Mouse (Mus musculus) right cerebral cortex, postnatal 36 days (tissue): ENCODE measurements around the gene Itgb2.
A peak's percentile ranks its signal among the peaks of the same experiment; 100 is the strongest.

Experiments used
- DNase-seq, 2 experiments: peaks; one replicate each; pipeline ENCODE4 v3.0.0; 2022; ENCODE audit warnings: low spot score in 2 of 2, mixed read lengths in 1 of 2

The Itgb2 gene

GRCm38 (mm10) chr10:77516379-77516951, 13.6 kb upstream of the Itgb2 start:
- no peak for DNase-seq

DNA sequence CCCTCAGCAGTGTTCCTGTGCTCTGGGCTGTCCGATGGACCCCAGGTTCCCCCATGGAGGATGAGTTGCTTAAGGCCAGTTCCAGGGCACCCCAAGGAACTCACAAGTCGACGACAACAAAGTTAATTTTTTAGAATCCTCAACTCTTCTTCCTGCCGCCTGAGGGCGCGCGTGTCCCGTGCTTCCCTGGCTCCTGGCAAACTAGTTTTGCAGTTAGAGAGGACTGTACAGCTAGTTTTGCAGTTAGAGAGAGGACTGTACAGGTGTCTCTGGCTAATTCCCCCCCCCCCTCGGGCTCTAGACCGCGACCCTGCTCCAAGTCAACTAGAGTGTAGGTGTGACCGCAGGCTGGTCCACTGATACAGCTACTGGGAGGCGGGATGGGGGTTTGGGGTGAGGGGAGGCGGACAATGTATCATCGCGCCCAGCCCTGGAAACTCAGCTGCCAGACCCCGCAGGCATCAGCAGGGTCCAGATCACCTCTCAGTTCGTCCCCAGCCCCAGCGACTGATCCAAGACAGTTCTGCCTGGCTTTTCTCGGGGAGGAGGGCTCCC, 12.9 kb upstream of the Itgb2 start:
- no peak for DNase-seq

- DNase-seq = no peak
Measured at GRCm38 (mm10) chr10:77517801-77518200, 12.3 kb upstream of the Itgb2 start.

DNA sequence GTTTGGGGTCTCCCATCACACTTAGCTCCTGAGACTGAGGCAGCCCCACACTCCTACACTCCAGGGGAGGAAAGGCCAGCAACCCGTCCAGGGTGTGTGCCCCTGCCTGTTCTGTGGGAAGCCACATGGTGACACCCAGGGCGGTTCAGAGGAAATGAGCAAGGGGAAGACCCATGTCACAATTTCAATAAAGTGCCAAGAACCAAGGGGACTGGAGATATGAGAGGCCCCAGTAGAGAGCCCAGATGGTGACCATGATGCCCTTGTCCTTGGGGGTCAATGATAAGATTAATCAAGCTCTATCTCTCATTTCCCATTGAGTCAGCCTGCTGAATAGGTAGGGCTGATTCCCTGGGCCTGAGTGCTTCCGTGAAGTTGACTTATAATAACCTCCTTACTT, 10.9 kb upstream of the Itgb2 start:
- no peak for DNase-seq

- DNase-seq = no peak
Measured at GRCm38 (mm10) chr10:77520497-77520896, 9.6 kb upstream of the Itgb2 start.

DNA sequence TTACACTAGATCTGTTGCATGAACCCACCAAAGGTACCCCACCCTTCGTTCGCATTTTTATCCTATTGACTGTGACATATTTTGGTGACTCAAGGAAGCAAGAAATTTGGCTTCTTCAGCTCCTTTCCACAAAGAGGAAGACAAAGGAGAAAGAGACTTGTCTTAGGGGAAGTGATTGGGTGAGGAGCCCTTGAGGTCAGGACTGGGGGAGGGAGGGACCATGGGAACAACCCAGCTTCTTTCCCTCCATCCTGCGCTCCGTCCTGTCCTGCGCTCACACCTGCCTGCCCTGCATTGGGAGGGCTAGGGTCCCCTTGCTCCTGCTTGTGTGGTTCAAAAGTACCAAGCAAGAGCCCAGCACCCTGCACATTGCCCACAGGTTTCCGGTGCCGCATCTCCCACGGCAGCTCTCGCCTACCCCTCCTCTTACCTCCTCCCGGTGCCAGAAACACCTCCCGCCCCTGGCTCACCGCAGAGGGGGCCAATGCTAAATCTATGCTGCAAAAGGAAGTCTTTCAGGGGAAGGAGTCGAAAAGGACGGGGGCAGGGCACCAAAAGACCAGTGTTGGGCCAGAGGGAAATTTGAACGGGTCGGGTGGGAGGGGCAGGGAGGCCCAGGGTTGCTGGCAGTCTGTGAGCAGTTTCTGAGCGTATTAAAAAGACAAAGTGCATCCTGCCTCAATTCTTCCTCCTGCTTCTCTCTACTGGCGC, 7.9 kb upstream of the Itgb2 start:
- DNase-seq = no peak

- DNase-seq = no peak
Measured at GRCm38 (mm10) chr10:77522746-77523145, 7.3 kb upstream of the Itgb2 start.

DNA sequence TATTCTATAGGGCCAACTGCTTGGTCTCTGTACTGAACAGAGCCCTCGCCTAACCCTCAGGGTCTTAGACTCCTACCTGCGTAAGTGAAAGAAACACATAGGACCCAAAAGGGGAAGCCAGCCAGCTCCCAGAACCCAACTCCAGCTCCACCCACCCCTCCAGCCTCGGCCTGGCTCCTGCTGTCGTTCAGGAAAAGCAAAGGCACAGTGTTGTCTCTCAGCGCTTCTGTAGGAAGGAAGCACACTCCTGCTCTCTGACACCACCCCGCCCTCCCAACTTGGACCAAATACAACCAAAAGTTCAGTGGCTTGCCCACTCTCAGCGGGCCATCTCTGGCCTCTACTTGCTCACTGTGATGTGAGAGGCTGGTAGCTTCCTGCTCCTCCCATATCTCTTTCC, 6.7 kb upstream of the Itgb2 start:
- no peak for DNase-seq

DNA sequence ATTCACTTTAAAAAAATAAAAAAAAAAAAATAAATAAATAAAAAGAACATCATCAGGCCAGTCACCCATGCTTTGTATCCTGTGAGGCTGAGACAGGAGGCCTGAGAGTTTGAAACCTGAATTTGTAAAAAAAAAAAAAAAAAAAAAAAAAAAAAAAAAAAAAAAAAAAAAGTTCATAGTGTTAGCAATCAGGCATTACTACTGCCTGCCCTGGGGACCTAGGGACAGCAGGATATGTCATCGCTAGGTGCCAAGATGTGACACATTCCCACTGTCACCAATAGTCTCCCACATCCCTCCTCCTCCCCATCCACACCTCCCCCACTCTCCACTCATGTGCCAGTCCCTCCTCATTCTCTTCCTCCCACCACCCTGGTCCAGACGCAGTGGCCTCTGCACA, 3.6 kb upstream of the Itgb2 start:
- no peak for DNase-seq

- no peak for DNase-seq
Measured at GRCm38 (mm10) chr10:77528634-77529033, 1.4 kb upstream of the Itgb2 start.

- DNase-seq = no peak
Measured at GRCm38 (mm10) chr10:77531026-77532019, 1.3 kb downstream of the Itgb2 start.

GRCm38 (mm10) chr10:77532020-77532413, 2.0 kb downstream of the Itgb2 start:
- DNase-seq = no peak

DNA sequence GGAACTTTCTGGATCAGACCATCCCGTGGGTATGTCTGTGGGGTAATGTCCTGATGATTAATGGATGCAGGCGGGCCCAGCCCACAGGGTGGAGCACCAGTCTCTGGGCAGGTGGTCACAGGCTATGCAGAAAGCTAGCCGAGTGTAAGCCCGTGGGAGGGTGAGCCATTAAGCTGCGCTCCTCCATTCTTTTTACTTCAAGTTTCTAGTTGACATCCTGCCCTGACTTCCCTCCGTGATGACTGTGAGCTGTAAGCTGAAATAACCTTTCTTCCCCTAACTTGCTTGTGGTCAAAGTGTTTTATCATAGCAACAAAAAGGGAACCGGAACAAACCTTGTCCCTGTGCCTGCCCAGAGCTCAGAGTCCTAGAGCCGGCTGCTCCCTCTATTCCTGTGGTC, 6.7 kb downstream of the Itgb2 start:
- DNase-seq = no peak

GRCm38 (mm10) chr10:77537215-77538209, 7.5 kb downstream of the Itgb2 start:
- no peak for DNase-seq

GRCm38 (mm10) chr10:77539320-77539945, 9.4 kb downstream of the Itgb2 start:
- no peak for DNase-seq

GRCm38 (mm10) chr10:77540576-77541102, 10.6 kb downstream of the Itgb2 start:
- DNase-seq = no peak

DNA sequence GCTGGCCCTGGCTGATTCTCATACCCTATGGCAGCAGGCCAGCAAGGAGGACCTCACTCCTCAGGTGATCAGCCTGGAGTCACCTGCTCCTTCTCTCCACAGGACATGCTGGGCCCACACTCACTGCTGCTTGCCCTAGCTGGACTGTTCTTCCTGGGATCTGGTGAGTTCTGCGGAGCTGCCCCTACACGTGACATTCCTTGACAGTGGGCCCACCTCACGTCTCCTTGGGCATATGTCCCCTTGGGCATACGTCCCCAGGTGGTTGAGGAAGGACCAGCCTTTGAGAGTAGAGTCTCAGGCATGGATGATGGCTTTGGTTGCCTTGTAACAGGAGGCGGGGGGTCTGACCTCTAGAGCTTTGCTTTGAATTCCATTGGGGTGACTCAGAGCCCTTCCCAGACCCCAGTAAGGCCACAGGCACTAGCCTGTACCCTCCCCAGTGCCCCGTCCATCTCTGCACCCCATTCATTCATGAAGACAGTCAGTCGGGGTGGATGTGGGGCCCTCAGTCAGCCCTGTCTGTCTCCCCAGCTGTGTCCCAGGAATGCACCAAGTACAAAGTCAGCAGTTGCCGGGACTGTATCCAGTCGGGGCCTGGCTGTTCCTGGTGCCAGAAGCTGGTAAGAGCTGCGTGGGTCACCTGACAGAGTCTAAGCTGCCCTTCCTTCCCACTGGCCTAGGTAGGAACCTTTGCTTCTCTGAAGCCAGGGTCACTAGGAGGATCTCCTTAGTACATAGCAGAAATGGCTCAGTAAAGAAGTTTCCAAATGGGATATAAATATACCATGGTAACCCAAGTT, 12.0 kb downstream of the Itgb2 start:
- no peak for DNase-seq

DNA sequence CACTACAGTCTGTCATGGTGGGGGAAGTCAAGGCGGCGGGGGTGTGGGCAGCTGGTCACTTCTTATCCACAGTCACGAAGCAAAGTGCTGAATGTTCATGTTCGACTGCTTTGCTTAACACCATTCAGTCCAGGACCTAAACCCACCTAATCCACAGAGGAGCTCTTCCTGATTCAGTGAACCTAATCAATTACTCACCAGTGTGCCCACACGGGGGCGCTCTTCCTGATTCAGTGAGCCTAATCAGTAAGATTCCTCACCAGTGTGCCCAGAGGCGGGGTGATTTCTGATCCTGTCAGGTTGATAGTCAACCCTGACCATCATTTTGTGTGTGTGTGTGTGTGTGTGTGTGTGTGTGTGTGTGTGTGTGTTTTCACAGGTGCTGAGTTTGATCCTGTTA, 13.2 kb downstream of the Itgb2 start:
- DNase-seq = no peak

DNA sequence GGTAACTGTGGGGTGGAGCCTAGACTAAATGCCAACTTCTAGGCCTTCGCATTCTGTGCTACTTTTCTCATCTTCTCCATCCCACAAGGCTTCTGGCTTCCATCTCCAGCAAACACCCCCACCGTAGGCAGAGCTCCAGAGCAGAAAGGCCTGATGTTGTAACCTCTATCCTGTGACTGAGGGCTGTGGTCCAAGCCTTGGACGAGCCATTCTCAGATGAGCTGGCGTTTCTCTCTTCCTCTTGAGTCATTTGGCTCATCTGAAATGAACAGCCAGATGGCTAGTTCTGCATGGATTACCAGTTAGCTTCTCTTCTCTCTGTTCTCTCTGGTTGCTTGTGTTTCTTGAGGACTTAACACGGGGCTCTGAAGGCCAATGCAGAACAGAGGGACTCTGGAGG, 14.9 kb downstream of the Itgb2 start:
- DNase-seq = peak; percentile 60 to 64
